Comparison of ENCODE assay signal across 8 mouse cellular contexts in genomic region chr2:72389942-72390341, GRCm38 (mm10).
DNase-seq lines count a peak whose midpoint lies in the region; ATAC-seq and TF ChIP-seq lines count a peak whose summit lies in the region.

No protein-coding gene starts in this region.

- DNase-seq in ES-CJ7 (ENCODE audit: low read depth, low spot score) = peak; percentile 83
- DNase-seq in adrenal gland, postnatal 4 days (ENCODE audit: low spot score in 2 of 2) = peak; percentile 61 to 63
- peak; percentile 86 for DNase-seq in embryonic facial prominence, embryonic 14.5 days (ENCODE audit: low spot score)
- DNase-seq in layer of hippocampus, adult 11-12 months (ENCODE audit: low spot score) = peak; percentile 90
- DNase-seq in lung, embryonic 14.5 days = peak; percentile 93
- peak; percentile 73 for DNase-seq in right cerebral cortex, adult 18-20 months
- DNase-seq in urinary bladder, adult 2 months (ENCODE audit: low spot score) = peak; percentile 58

- H3K4me2 ChIP-seq in embryonic facial prominence, embryonic 14.5 days (ENCODE audit: low read depth, low read length) = no peak overlapping the region
- H3K4me2 ChIP-seq in heart, embryonic 11.5 days = no peak overlapping the region
- H3K4me2 ChIP-seq in lung, embryonic 14.5 days = no peak overlapping the region

- WGBS in embryonic facial prominence, embryonic 14.5 days = 21% methylated on average over 9 of the region's 9 CpGs
- WGBS in heart, embryonic 11.5 days (ENCODE audit: insufficient replicate concordance) = 20% methylated on average over 9 of the region's 9 CpGs
- WGBS in lung, embryonic 14.5 days = 19% methylated on average over 9 of the region's 9 CpGs

- no peaks in the 10 kb centered on the region for H3K27me3 ChIP-seq in embryonic facial prominence, embryonic 14.5 days (replicated peaks; ENCODE audit: control insufficient read depth, insufficient read depth, low read length)
- H3K27me3 ChIP-seq in heart, embryonic 11.5 days (ENCODE audit: control insufficient read depth, insufficient read depth, low read length) = no peaks in the 10 kb centered on the region
- H3K27me3 ChIP-seq in lung, embryonic 14.5 days (ENCODE audit: insufficient read depth, low read length) = no peaks in the 10 kb centered on the region

- H3K4me3 ChIP-seq in embryonic facial prominence, embryonic 14.5 days (ENCODE audit: low read depth, low read length) = no peak overlapping the region
- no peak overlapping the region for H3K4me3 ChIP-seq in heart, embryonic 11.5 days (ENCODE audit: low read depth, low read length)
- no peak overlapping the region for H3K4me3 ChIP-seq in lung, embryonic 14.5 days (ENCODE audit: low read depth, low read length)

- no peaks in the 10 kb centered on the region for H3K4me1 ChIP-seq in embryonic facial prominence, embryonic 14.5 days (ENCODE audit: control insufficient read depth, insufficient read depth, low read length)
- peaks cover 10% of the 10 kb centered on the region for H3K4me1 ChIP-seq in heart, embryonic 11.5 days (ENCODE audit: control insufficient read depth, insufficient read depth, low read length)
- no peaks in the 10 kb centered on the region for H3K4me1 ChIP-seq in lung, embryonic 14.5 days (ENCODE audit: insufficient read depth)

- peaks cover 6% of the 10 kb centered on the region; the same call in 1 of the 2 replicates for H3K36me3 ChIP-seq in embryonic facial prominence, embryonic 14.5 days (ENCODE audit: control insufficient read depth, insufficient read depth, low read length)
- H3K36me3 ChIP-seq in heart, embryonic 11.5 days (ENCODE audit: control insufficient read depth, insufficient read depth, low read length) = peaks cover 8% of the 10 kb centered on the region; the same call in 1 of the 2 replicates
- peaks cover 10% of the 10 kb centered on the region for H3K36me3 ChIP-seq in lung, embryonic 14.5 days (ENCODE audit: insufficient read depth)

- H3K9me3 ChIP-seq in embryonic facial prominence, embryonic 14.5 days (ENCODE audit: control insufficient read depth, low read length) = 0 out of 2 replicates have a peak, but pooled peaks cover 2% of the 10 kb centered on the region
- no peaks in the 10 kb centered on the region; the same call in 1 of the 2 replicates for H3K9me3 ChIP-seq in heart, embryonic 11.5 days (replicated peaks; ENCODE audit: control insufficient read depth, low read length)
- no peaks in the 10 kb centered on the region for H3K9me3 ChIP-seq in lung, embryonic 14.5 days (ENCODE audit: low read depth, low read length)

- H3K27ac ChIP-seq in embryonic facial prominence, embryonic 14.5 days (replicated peaks; ENCODE audit: low read depth, low read length) = no peak overlapping the region
- peak overlapping the region; percentile 50; the same call in 1 of the 2 replicates for H3K27ac ChIP-seq in heart, embryonic 11.5 days (ENCODE audit: low read depth, low read length)
- H3K27ac ChIP-seq in lung, embryonic 14.5 days (ENCODE audit: low read depth) = no peak overlapping the region

- peak; percentile 99 for TF ChIP-seq CTCF in lung, embryonic 14.5 days (IDR thresholded peaks at IDR 0.05; ENCODE audit: low read depth)

- ATAC-seq in embryonic facial prominence, embryonic 14.5 days (ENCODE audit: low read depth) = peak; percentile 38; the same call in 1 of the 2 replicates
- no peak for ATAC-seq in heart, embryonic 11.5 days (replicated peaks; ENCODE audit: insufficient number of reproducible peaks, low FRiP score, low TSS enrichment)
- ATAC-seq in lung, embryonic 14.5 days (ENCODE audit: insufficient read depth) = peak; percentile 56; the same call in 1 of the 2 replicates

- H3K9ac ChIP-seq in embryonic facial prominence, embryonic 14.5 days (ENCODE audit: low read depth, low read length) = no peak overlapping the region
- no peak overlapping the region for H3K9ac ChIP-seq in heart, embryonic 11.5 days (ENCODE audit: low read depth, low read length)
- H3K9ac ChIP-seq in lung, embryonic 14.5 days = no peak overlapping the region
